Mouse (Mus musculus): ENCODE data around the gene Hspa1l. TPM values are rescaled to one million over a fixed set of nuclear protein-coding genes. Genes with fewer than 3 reads are reported as not detected.
"Not testable (repeated sequence)": the region's sequence is repeated elsewhere in the genome, so short reads cannot be mapped to it uniquely, and the experiment has no call there.

Hspa1l gene
- polyA plus RNA-seq, 1 experiment = 0.49 TPM

GRCm38 (mm10) chr17:34952378-34953040, 20.0 kb upstream of the Hspa1l start:
- WGBS = under 1% methylated on average over 23 of the region's 23 CpGs
- Histone ChIP-seq H3K4me1 (ENCODE audit: control insufficient read depth, insufficient read depth, low read length) (no peaks in the 10 kb centered on the region; the same call in none of the 2 replicates), H3K4me3 (replicated peaks; ENCODE audit: insufficient read depth, low read depth, low read length) (peak overlapping the region; percentile 98), H3K27ac (ENCODE audit: insufficient read depth, low read length) (peak overlapping the region; percentile 64), H3K27me3 (ENCODE audit: control insufficient read depth, insufficient read depth, low read length) (no peaks in the 10 kb centered on the region)
- peak; percentile 74 to 84 for DNase-seq
- peak; percentile 61; the same call in 1 of the 2 replicates for TF ChIP-seq CTCF (IDR thresholded peaks at IDR 0.05; ENCODE audit: borderline replicate concordance, insufficient read depth, low read depth, low read length)
- peak; percentile 85 for TF ChIP-seq POLR2A (IDR thresholded peaks at IDR 0.05; ENCODE audit: borderline replicate concordance, insufficient read depth, low read length)

- 85% methylated on average over 3 of the region's 3 CpGs for WGBS
- no peak for TF ChIP-seq CTCF (IDR thresholded peaks at IDR 0.05; ENCODE audit: borderline replicate concordance, insufficient read depth, low read depth, low read length)
- TF ChIP-seq POLR2A (IDR thresholded peaks at IDR 0.05; ENCODE audit: borderline replicate concordance, insufficient read depth, low read length) = no peak
- H3K27me3 ChIP-seq (ENCODE audit: control insufficient read depth, insufficient read depth, low read length) = no peaks in the 10 kb centered on the region
- no peak overlapping the region for H3K4me3 ChIP-seq (replicated peaks; ENCODE audit: insufficient read depth, low read depth, low read length)
- no peaks in the 10 kb centered on the region; the same call in none of the 2 replicates for H3K4me1 ChIP-seq (ENCODE audit: control insufficient read depth, insufficient read depth, low read length)
- no peak overlapping the region for H3K27ac ChIP-seq (ENCODE audit: insufficient read depth, low read length)
- DNase-seq = no peak
Observed at GRCm38 (mm10) chr17:34953258-34953657, 19.2 kb upstream of the Hspa1l start.

- TF ChIP-seq CTCF (IDR thresholded peaks at IDR 0.05; ENCODE audit: borderline replicate concordance, insufficient read depth, low read depth, low read length) (no peak), POLR2A (IDR thresholded peaks at IDR 0.05; ENCODE audit: borderline replicate concordance, insufficient read depth, low read length) (no peak)
Observed at GRCm38 (mm10) chr17:34953904-34954303, 18.6 kb upstream of the Hspa1l start.

GRCm38 (mm10) chr17:34954831-34955230, 17.7 kb upstream of the Hspa1l start:
- DNase-seq = no peak
- TF ChIP-seq CTCF (IDR thresholded peaks at IDR 0.05; ENCODE audit: borderline replicate concordance, insufficient read depth, low read depth, low read length) (no peak), POLR2A (IDR thresholded peaks at IDR 0.05; ENCODE audit: borderline replicate concordance, insufficient read depth, low read length) (no peak)
- Histone ChIP-seq H3K4me3 (replicated peaks; ENCODE audit: insufficient read depth, low read depth, low read length) (no peak overlapping the region), H3K4me1 (ENCODE audit: control insufficient read depth, insufficient read depth, low read length) (peaks cover 3% of the 10 kb centered on the region), H3K27me3 (ENCODE audit: control insufficient read depth, insufficient read depth, low read length) (no peaks in the 10 kb centered on the region), H3K27ac (ENCODE audit: insufficient read depth, low read length) (no peak overlapping the region)
- 90% methylated on average over 4 of the region's 4 CpGs for WGBS

More at GRCm38 (mm10) chr17:34953904-34954303, 18.6 kb upstream of the Hspa1l start:
- H3K4me1 ChIP-seq (ENCODE audit: control insufficient read depth, insufficient read depth, low read length) = no peaks in the 10 kb centered on the region; the same call in none of the 2 replicates
- no peak for DNase-seq
- 90% methylated on average over 4 of the region's 4 CpGs for WGBS
- H3K27me3 ChIP-seq (ENCODE audit: control insufficient read depth, insufficient read depth, low read length) = no peaks in the 10 kb centered on the region
- no peak overlapping the region for H3K4me3 ChIP-seq (replicated peaks; ENCODE audit: insufficient read depth, low read depth, low read length)
- H3K27ac ChIP-seq (ENCODE audit: insufficient read depth, low read length) = no peak overlapping the region

- 77% methylated on average over 3 of the region's 3 CpGs for WGBS
- TF ChIP-seq CTCF (IDR thresholded peaks at IDR 0.05; ENCODE audit: borderline replicate concordance, insufficient read depth, low read depth, low read length) (no peak), POLR2A (IDR thresholded peaks at IDR 0.05; ENCODE audit: borderline replicate concordance, insufficient read depth, low read length) (no peak)
- Histone ChIP-seq H3K4me1 (ENCODE audit: control insufficient read depth, insufficient read depth, low read length) (peaks cover 3% of the 10 kb centered on the region), H3K4me3 (replicated peaks; ENCODE audit: insufficient read depth, low read depth, low read length) (no peak overlapping the region), H3K27me3 (ENCODE audit: control insufficient read depth, insufficient read depth, low read length) (no peaks in the 10 kb centered on the region), H3K27ac (ENCODE audit: insufficient read depth, low read length) (no peak overlapping the region)
- no peak for DNase-seq
Observed at GRCm38 (mm10) chr17:34955884-34956283, 16.6 kb upstream of the Hspa1l start.

- no peaks in the 10 kb centered on the region for H3K27me3 ChIP-seq (ENCODE audit: control insufficient read depth, insufficient read depth, low read length)
- DNase-seq = no peak
- H3K4me3 ChIP-seq (replicated peaks; ENCODE audit: insufficient read depth, low read depth, low read length) = no peak overlapping the region
- H3K27ac ChIP-seq (ENCODE audit: insufficient read depth, low read length) = no peak overlapping the region
- 38% methylated on average over 1 of the region's 1 CpGs for WGBS
- TF ChIP-seq CTCF (IDR thresholded peaks at IDR 0.05; ENCODE audit: borderline replicate concordance, insufficient read depth, low read depth, low read length) = no peak
- TF ChIP-seq POLR2A (IDR thresholded peaks at IDR 0.05; ENCODE audit: borderline replicate concordance, insufficient read depth, low read length) = no peak
- H3K4me1 ChIP-seq (ENCODE audit: control insufficient read depth, insufficient read depth, low read length) = peaks cover 3% of the 10 kb centered on the region
Observed at GRCm38 (mm10) chr17:34956340-34956739, 16.2 kb upstream of the Hspa1l start.

- not testable (repeated sequence) for H3K4me3 ChIP-seq (replicated peaks; ENCODE audit: insufficient read depth, low read depth, low read length); H3K4me1 ChIP-seq (ENCODE audit: control insufficient read depth, insufficient read depth, low read length); H3K27ac ChIP-seq (ENCODE audit: insufficient read depth, low read length); H3K27me3 ChIP-seq (ENCODE audit: control insufficient read depth, insufficient read depth, low read length); DNase-seq
- 8% methylated on average over 40 of the region's 40 CpGs for WGBS
Observed at GRCm38 (mm10) chr17:34957291-34957690, 15.2 kb upstream of the Hspa1l start.

- DNase-seq; H3K4me1 ChIP-seq (ENCODE audit: control insufficient read depth, insufficient read depth, low read length); H3K27ac ChIP-seq (ENCODE audit: insufficient read depth, low read length); H3K4me3 ChIP-seq (replicated peaks; ENCODE audit: insufficient read depth, low read depth, low read length); H3K27me3 ChIP-seq (ENCODE audit: control insufficient read depth, insufficient read depth, low read length): not testable (repeated sequence)
- 12% methylated on average over 27 of the region's 40 CpGs for WGBS
Observed at GRCm38 (mm10) chr17:34957966-34958365, 14.5 kb upstream of the Hspa1l start.

GRCm38 (mm10) chr17:34958734-34959129, 13.8 kb upstream of the Hspa1l start:
- not testable (repeated sequence) for H3K27me3 ChIP-seq (ENCODE audit: control insufficient read depth, insufficient read depth, low read length); DNase-seq; H3K4me1 ChIP-seq (ENCODE audit: control insufficient read depth, insufficient read depth, low read length); H3K27ac ChIP-seq (ENCODE audit: insufficient read depth, low read length)
- H3K4me3 ChIP-seq (replicated peaks; ENCODE audit: insufficient read depth, low read depth, low read length) = peak overlapping the region; percentile 61
- 4% methylated on average over 30 of the region's 47 CpGs for WGBS
